19 mouse cellular contexts compared by ENCODE assay signal in the genomic region with DNA sequence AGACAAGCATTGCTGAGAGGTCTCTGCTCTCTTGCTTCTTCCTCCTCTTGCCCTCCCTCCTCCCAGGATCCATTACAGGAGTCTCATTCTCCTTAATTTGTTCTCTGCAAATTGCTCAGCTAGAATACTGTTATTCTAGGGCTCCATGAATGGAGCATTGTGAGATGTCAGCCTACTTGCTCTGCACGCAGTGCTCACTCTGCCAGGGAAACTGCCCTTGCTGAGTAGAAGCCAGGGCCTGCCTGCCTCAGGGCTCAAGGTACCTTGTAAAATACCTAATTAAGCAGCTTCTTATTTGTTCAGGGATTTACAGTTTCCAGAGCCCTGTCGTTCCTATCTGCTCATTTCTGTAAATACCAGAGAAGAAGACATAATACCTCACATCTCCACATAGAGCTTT.
DNase-seq lines count a peak whose midpoint lies in the region; ATAC-seq and TF ChIP-seq lines count a peak whose summit lies in the region.
"Had no signal": no experiment of that assay in that cellular context is flagged by ENCODE, and none has a peak within 500 bp of the region (broad histone marks: within the 10 kb centered on the region; RNA-seq: fewer than 3 reads in every experiment).

No protein-coding gene starts in this region.

- H3K9ac ChIP-seq in forebrain, embryonic 12.5 days: no peak overlapping the region
- H3K9ac ChIP-seq in forebrain, postnatal 0 days: no peak overlapping the region
- no peak overlapping the region for H3K9ac ChIP-seq in limb, embryonic 11.5 days (ENCODE audit: low read length)
- no peak overlapping the region for H3K9ac ChIP-seq in forebrain, embryonic 16.5 days (replicated peaks; ENCODE audit: low read depth, low read length)
- H3K9ac ChIP-seq: heart, embryonic 13.5 days; hindbrain, embryonic 12.5 days; intestine, embryonic 15.5 days had no signal

- peak; percentile 55; the same call in 1 of the 2 replicates for ATAC-seq in forebrain, embryonic 12.5 days (ENCODE audit: low FRiP score)
- ATAC-seq in forebrain, postnatal 0 days: no peak
- ATAC-seq in limb, embryonic 11.5 days (ENCODE audit: insufficient number of reproducible peaks, low FRiP score, low TSS enrichment, low read depth): 0 out of 2 replicates have a peak, but pooled peaks have one; percentile 62
- peak; percentile 29; the same call in 1 of the 2 replicates for ATAC-seq in forebrain, embryonic 16.5 days
- ATAC-seq: activated CD4-positive, CD25-positive, alpha-beta regulatory T cell, adult 4 months; intestine, embryonic 15.5 days; Patski had no signal

- no peak overlapping the region for H3K4me2 ChIP-seq in forebrain, embryonic 12.5 days
- H3K4me2 ChIP-seq in forebrain, postnatal 0 days (ENCODE audit: low read depth): no peak overlapping the region
- H3K4me2 ChIP-seq in limb, embryonic 11.5 days (ENCODE audit: low read depth, severe bottlenecking): no peak overlapping the region
- H3K4me2 ChIP-seq in forebrain, embryonic 16.5 days (ENCODE audit: low read length): no peak overlapping the region
- H3K4me2 ChIP-seq: heart, embryonic 13.5 days; hindbrain, embryonic 12.5 days; intestine, embryonic 15.5 days had no signal

- H3K4me3 ChIP-seq in forebrain, embryonic 12.5 days (replicated peaks): no peak overlapping the region
- no peak overlapping the region for H3K4me3 ChIP-seq in forebrain, postnatal 0 days (ENCODE audit: low read depth, low read length)
- no peak overlapping the region for H3K4me3 ChIP-seq in limb, embryonic 11.5 days (ENCODE audit: low read depth, low read length)
- H3K4me3 ChIP-seq in limb, embryonic 10.5 days: no peak overlapping the region
- H3K4me3 ChIP-seq in forebrain, embryonic 16.5 days (replicated peaks; ENCODE audit: low read length): no peak overlapping the region
- H3K4me3 ChIP-seq: embryonic facial prominence, embryonic 10.5 days; gastrocnemius, adult 2 months; heart, embryonic 13.5 days; hindbrain, embryonic 12.5 days; intestine, embryonic 15.5 days had no signal

- WGBS in forebrain, embryonic 12.5 days: 45% methylated on average over 2 of the region's 2 CpGs
- WGBS in forebrain, postnatal 0 days: 22% methylated on average over 2 of the region's 2 CpGs
- WGBS in limb, embryonic 11.5 days: 53% methylated on average over 2 of the region's 2 CpGs
- 75% methylated on average over 2 of the region's 2 CpGs for WGBS in limb, embryonic 10.5 days
- whole genome bisulfite sequencing in forebrain, embryonic 16.5 days: 9% methylated on average over 2 of the region's 2 CpGs

- no peaks in the 10 kb centered on the region for H3K9me3 ChIP-seq in forebrain, embryonic 12.5 days
- no peaks in the 10 kb centered on the region for H3K9me3 ChIP-seq in forebrain, postnatal 0 days (ENCODE audit: low read length)
- H3K9me3 ChIP-seq in limb, embryonic 11.5 days (ENCODE audit: control insufficient read depth, low read length): no peaks in the 10 kb centered on the region
- no peaks in the 10 kb centered on the region for H3K9me3 ChIP-seq in limb, embryonic 10.5 days (replicated peaks)
- no peaks in the 10 kb centered on the region for H3K9me3 ChIP-seq in forebrain, embryonic 16.5 days (ENCODE audit: control insufficient read depth, low read length)
- H3K9me3 ChIP-seq: embryonic facial prominence, embryonic 10.5 days; heart, embryonic 13.5 days; hindbrain, embryonic 12.5 days; intestine, embryonic 15.5 days had no signal

- no peak for TF ChIP-seq CTCF in forebrain, postnatal 0 days (IDR thresholded peaks at IDR 0.05; ENCODE audit: low read depth)

- H3K27ac ChIP-seq in forebrain, embryonic 12.5 days: no peak overlapping the region
- no peak overlapping the region for H3K27ac ChIP-seq in forebrain, postnatal 0 days (ENCODE audit: low read depth, low read length)
- 0 out of 2 replicates have a peak overlapping the region, but pooled peaks have one; percentile 26 for H3K27ac ChIP-seq in limb, embryonic 11.5 days (replicated peaks; ENCODE audit: low read depth, low read length)
- H3K27ac ChIP-seq in limb, embryonic 10.5 days: no peak overlapping the region
- no peak overlapping the region for H3K27ac ChIP-seq in forebrain, embryonic 16.5 days (ENCODE audit: low read length)
- H3K27ac ChIP-seq: embryonic facial prominence, embryonic 10.5 days; gastrocnemius, adult 2 months; heart, embryonic 13.5 days; hindbrain, embryonic 12.5 days; intestine, embryonic 15.5 days had no signal

- H3K36me3 ChIP-seq in forebrain, embryonic 12.5 days (replicated peaks): no peaks in the 10 kb centered on the region
- H3K36me3 ChIP-seq in forebrain, postnatal 0 days (ENCODE audit: insufficient read depth): no peaks in the 10 kb centered on the region
- H3K36me3 ChIP-seq in limb, embryonic 11.5 days (ENCODE audit: control insufficient read depth, insufficient read depth, low read length): no peaks in the 10 kb centered on the region
- H3K36me3 ChIP-seq in limb, embryonic 10.5 days: no peaks in the 10 kb centered on the region
- no peaks in the 10 kb centered on the region for H3K36me3 ChIP-seq in forebrain, embryonic 16.5 days (ENCODE audit: control insufficient read depth, insufficient read depth)
- H3K36me3 ChIP-seq: embryonic facial prominence, embryonic 10.5 days; heart, embryonic 13.5 days; hindbrain, embryonic 12.5 days; intestine, embryonic 15.5 days had no signal

- no peaks in the 10 kb centered on the region for H3K27me3 ChIP-seq in forebrain, embryonic 12.5 days
- H3K27me3 ChIP-seq in forebrain, postnatal 0 days (ENCODE audit: insufficient read depth, low read length): no peaks in the 10 kb centered on the region
- H3K27me3 ChIP-seq in limb, embryonic 11.5 days (ENCODE audit: control insufficient read depth, insufficient read depth, low read length): no peaks in the 10 kb centered on the region
- H3K27me3 ChIP-seq in limb, embryonic 10.5 days (ENCODE audit: low read depth, poor library complexity, severe bottlenecking): no peaks in the 10 kb centered on the region
- no peaks in the 10 kb centered on the region for H3K27me3 ChIP-seq in forebrain, embryonic 16.5 days (replicated peaks; ENCODE audit: control insufficient read depth, insufficient read depth, low read length)
- H3K27me3 ChIP-seq: hindbrain, embryonic 12.5 days; intestine, embryonic 15.5 days had no signal

- H3K4me1 ChIP-seq in forebrain, embryonic 12.5 days: 0 out of 2 replicates have a peak, but pooled peaks cover 3% of the 10 kb centered on the region
- peaks cover 6% of the 10 kb centered on the region for H3K4me1 ChIP-seq in forebrain, postnatal 0 days (ENCODE audit: insufficient read depth)
- H3K4me1 ChIP-seq in limb, embryonic 11.5 days (ENCODE audit: control insufficient read depth, insufficient read depth, low read length): 0 out of 2 replicates have a peak, but pooled peaks cover 2% of the 10 kb centered on the region
- H3K4me1 ChIP-seq in limb, embryonic 10.5 days: peaks cover 8% of the 10 kb centered on the region; the same call in 1 of the 2 replicates
- peaks cover 10% of the 10 kb centered on the region; the same call in 1 of the 2 replicates for H3K4me1 ChIP-seq in forebrain, embryonic 16.5 days (replicated peaks; ENCODE audit: control insufficient read depth, insufficient read depth, low read length)
- H3K4me1 ChIP-seq: embryonic facial prominence, embryonic 10.5 days; heart, embryonic 13.5 days; hindbrain, embryonic 12.5 days had no signal

- DNase-seq in forebrain, postnatal 0 days: no peak
- peak; percentile 32 for DNase-seq in limb, embryonic 11.5 days (ENCODE audit: low spot score)
- no peak for DNase-seq in limb, embryonic 10.5 days (ENCODE audit: low spot score)
- DNase-seq in kidney, adult 18-20 months: no peak
- no peak for DNase-seq in heart, postnatal 4 days
- DNase-seq: adrenal gland, postnatal 14 days; cerebellum, postnatal 10 days; gastrocnemius, adult 2 months; gastrocnemius, postnatal 36 days; heart, adult 11 months; heart, postnatal 36 days had no signal
